Mouse (Mus musculus): ENCODE measurements around the gene Nxpe3. TPM values are rescaled to one million over a fixed set of nuclear protein-coding genes. Genes with fewer than 3 reads are reported as not detected.

The Nxpe3 gene
- total and polyA plus RNA-seq, 3 experiments, result 2.7 to 4.3 TPM; not detected in 1

GRCm38 (mm10) chr16:55807505-55807932 is 87.6 kb downstream of the Nxpe3 start:
- H3K36me3 ChIP-seq (ENCODE audit: control insufficient read depth in 1 of 2, insufficient read depth in 2 of 2, low read length in 2 of 2), result peaks cover 2 to 10% of the 10 kb centered on the region in 2 experiments; a peak in 3 of 4 replicates
- H3K27ac ChIP-seq (ENCODE audit: control insufficient read depth, low read depth, low read length), result no peak overlapping the region
- H3K9ac ChIP-seq (ENCODE audit: control insufficient read depth, low read depth, low read length, poor library complexity, severe bottlenecking), result no peak overlapping the region
- H3K4me3 ChIP-seq (ENCODE audit: control insufficient read depth in 1 of 2, insufficient read depth in 1 of 2, low read depth in 2 of 2, low read length in 2 of 2), result no peak overlapping the region
- no peaks in the 10 kb centered on the region for H3K79me2 ChIP-seq (ENCODE audit: control insufficient read depth, insufficient read depth, low read length, poor library complexity)
- H3K27me3 ChIP-seq (ENCODE audit: control insufficient read depth in 1 of 2, insufficient read depth in 2 of 2, low read length in 2 of 2), result no peaks in the 10 kb centered on the region
- no peaks in the 10 kb centered on the region for H3K9me3 ChIP-seq (replicated peaks; ENCODE audit: insufficient read depth, low read length)
- no peak for DNase-seq (ENCODE audit: low read depth, low spot score)
- no peak for TF ChIP-seq UBTF (IDR thresholded peaks at IDR 0.05; ENCODE audit: borderline replicate concordance, insufficient read depth, low read depth, low read length)
- no peak for TF ChIP-seq TAL1 (IDR thresholded peaks at IDR 0.05; ENCODE audit: low read length)
- no peak for TF ChIP-seq MAZ (IDR thresholded peaks at IDR 0.05; ENCODE audit: low read depth, low read length)
- TF ChIP-seq CTCF (IDR thresholded peaks at IDR 0.05 in 2 of 3, conservative IDR thresholded peaks at IDR 0.05 in 1 of 3; ENCODE audit: control insufficient read depth in 1 of 3, insufficient read depth in 1 of 3, low read depth in 2 of 3, low read length in 3 of 3, poor library complexity in 1 of 3, severe bottlenecking in 1 of 3), result no peak
- no peak for TF ChIP-seq ZMIZ1 (IDR thresholded peaks at IDR 0.05; ENCODE audit: low read depth, low read length)
- TF ChIP-seq NRF1 (IDR thresholded peaks at IDR 0.05; ENCODE audit: insufficient read depth, low read depth, low read length, poor library complexity, severe bottlenecking), result no peak
- TF ChIP-seq GABPA (IDR thresholded peaks at IDR 0.05; ENCODE audit: low read depth, low read length), result no peak
- TF ChIP-seq E2F4 (IDR thresholded peaks at IDR 0.05; ENCODE audit: borderline replicate concordance, low read depth, low read length), result no peak
- TF ChIP-seq USF2 (IDR thresholded peaks at IDR 0.05; ENCODE audit: borderline replicate concordance in 1 of 2, insufficient read depth in 1 of 2, low read depth in 1 of 2, low read length in 2 of 2), result no peak
- no peak for TF ChIP-seq MXI1 (IDR thresholded peaks at IDR 0.05; ENCODE audit: low read depth, low read length)
- no peak for TF ChIP-seq CHD1 (IDR thresholded peaks at IDR 0.05; ENCODE audit: low read depth, low read length)
- no peak for TF ChIP-seq ZC3H11A (IDR thresholded peaks at IDR 0.05; ENCODE audit: low read depth, low read length)
- no peak for TF ChIP-seq MEF2A (IDR thresholded peaks at IDR 0.05; ENCODE audit: extremely low read depth, insufficient replicate concordance, low read depth, low read length, poor library complexity, severe bottlenecking)
- TF ChIP-seq CHD2 (IDR thresholded peaks at IDR 0.05; ENCODE audit: low read length), result no peak
- TF ChIP-seq HCFC1 (IDR thresholded peaks at IDR 0.05; ENCODE audit: low read depth, low read length), result no peak
- no peak for TF ChIP-seq NELFE (IDR thresholded peaks at IDR 0.05; ENCODE audit: low read depth, low read length)
- no peak for TF ChIP-seq MAX (IDR thresholded peaks at IDR 0.05; ENCODE audit: low read length)
- no peak for TF ChIP-seq SMC3 (IDR thresholded peaks at IDR 0.05; ENCODE audit: low read depth, low read length)
- TF ChIP-seq USF1 (IDR thresholded peaks at IDR 0.05; ENCODE audit: low read depth, low read length), result no peak
- TF ChIP-seq ZNF384 (IDR thresholded peaks at IDR 0.05; ENCODE audit: low read depth, low read length), result no peak
- H3K4me1 ChIP-seq (ENCODE audit: control insufficient read depth in 1 of 2, insufficient read depth in 2 of 2, low read length in 2 of 2), result peaks cover 5 to 6% of the 10 kb centered on the region in 2 experiments

- no peak for DNase-seq (ENCODE audit: low read depth, low spot score)
- Histone ChIP-seq H3K4me3 (ENCODE audit: control insufficient read depth in 1 of 2, insufficient read depth in 1 of 2, low read depth in 2 of 2, low read length in 2 of 2) (no peak overlapping the region), H3K9me3 (replicated peaks; ENCODE audit: insufficient read depth, low read length) (no peaks in the 10 kb centered on the region), H3K9ac (ENCODE audit: control insufficient read depth, low read depth, low read length, poor library complexity, severe bottlenecking) (no peak overlapping the region), H3K79me2 (ENCODE audit: control insufficient read depth, insufficient read depth, low read length, poor library complexity) (no peaks in the 10 kb centered on the region), H3K27ac (ENCODE audit: control insufficient read depth, low read depth, low read length) (no peak overlapping the region), H3K36me3 (ENCODE audit: control insufficient read depth in 1 of 2, insufficient read depth in 2 of 2, low read length in 2 of 2) (no peaks in the 10 kb centered on the region; a peak in 1 of 4 replicates), H3K4me1 (ENCODE audit: control insufficient read depth in 1 of 2, insufficient read depth in 2 of 2, low read length in 2 of 2) (0 out of 4 replicates have a peak, but pooled peaks cover 0 to 2% of the 10 kb centered on the region in 2 experiments), H3K27me3 (ENCODE audit: control insufficient read depth in 1 of 2, insufficient read depth in 2 of 2, low read length in 2 of 2) (no peaks in the 10 kb centered on the region)
- no peak for TF ChIP-seq UBTF (IDR thresholded peaks at IDR 0.05; ENCODE audit: borderline replicate concordance, insufficient read depth, low read depth, low read length)
Measured at GRCm38 (mm10) chr16:55804799-55805198, 90.3 kb downstream of the Nxpe3 start.
